25 mouse cellular contexts compared by ENCODE assay signal in the genomic region with DNA sequence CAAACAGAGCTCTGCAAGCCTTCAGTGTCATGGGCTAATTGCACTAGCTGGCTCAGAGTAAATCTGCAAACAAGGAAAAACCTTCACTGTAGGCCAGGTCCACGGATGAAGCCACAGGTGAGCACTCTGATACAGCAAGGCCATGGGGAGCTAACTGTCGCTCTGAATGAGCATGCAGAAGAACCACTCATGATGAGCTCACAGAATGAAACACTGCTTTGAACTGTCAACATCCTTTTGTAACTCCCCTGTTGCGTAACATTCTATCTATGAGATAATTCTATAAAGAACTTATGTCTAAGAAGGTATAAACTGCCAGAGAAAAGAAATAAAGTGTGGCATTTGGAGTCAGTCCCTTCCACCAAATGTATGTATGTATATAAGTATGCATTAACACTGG. TPM values are rescaled to one million over a fixed set of nuclear protein-coding genes. Genes with fewer than 3 reads are reported as not detected.
DNase-seq lines count a peak whose midpoint lies in the region; ATAC-seq and TF ChIP-seq lines count a peak whose summit lies in the region.
"Had no signal": no experiment of that assay in that cellular context is flagged by ENCODE, and none has a peak within 500 bp of the region (broad histone marks: within the 10 kb centered on the region; RNA-seq: fewer than 3 reads in every experiment).

No protein-coding gene starts in this region.

- 46% methylated on average over 3 of the region's 3 CpGs for WGBS in liver, adult 2 months
- WGBS in liver, embryonic 12.5 days (ENCODE audit: insufficient replicate concordance), result 77% methylated on average over 3 of the region's 3 CpGs
- 70% methylated on average over 3 of the region's 3 CpGs for WGBS in liver, postnatal 0 days (ENCODE audit: insufficient replicate concordance)

- H3K27ac ChIP-seq in liver, adult 2 months (replicated peaks; ENCODE audit: insufficient read depth, low read depth, low read length), result no peak overlapping the region
- H3K27ac ChIP-seq in liver, embryonic 12.5 days, result no peak overlapping the region
- peak overlapping the region; percentile 55 for H3K27ac ChIP-seq in liver, postnatal 0 days (ENCODE audit: low read depth)
- H3K27ac ChIP-seq: embryonic facial prominence, embryonic 10.5 days; embryonic facial prominence, embryonic 12.5 days; forebrain, embryonic 13.5 days; forebrain, embryonic 15.5 days had no signal

- DNase-seq in liver, adult 2 months (ENCODE audit: extremely low read depth, low read depth, low spot score), result peak; percentile 67
- DNase-seq in liver, postnatal 0 days, result no peak
- no peak for DNase-seq in liver
- DNase-seq in heart, adult 11 months, result no peak
- no peak for DNase-seq in kidney, adult 11 months
- DNase-seq: adrenal gland, adult 8-10 months; adrenal gland, postnatal 14 days; adrenal gland, postnatal 36 days; cerebellum, adult 11-12 months; cerebellum, adult 2 months; cerebellum, adult 9-10 months; cerebellum, postnatal 10 days; cerebellum, postnatal 25 days had no signal

- H3K4me3 ChIP-seq in liver, adult 2 months (ENCODE audit: insufficient read depth, low read depth, low read length), result no peak overlapping the region
- no peak overlapping the region for H3K4me3 ChIP-seq in liver, embryonic 12.5 days
- H3K4me3 ChIP-seq in liver, postnatal 0 days (ENCODE audit: low read depth, low read length), result no peak overlapping the region
- H3K4me3 ChIP-seq in myocyte, result no peak overlapping the region
- H3K4me3 ChIP-seq: embryonic facial prominence, embryonic 10.5 days; embryonic facial prominence, embryonic 12.5 days; forebrain, embryonic 13.5 days; forebrain, embryonic 15.5 days had no signal

- no peak overlapping the region for H3K9ac ChIP-seq in liver, adult 2 months (ENCODE audit: low read depth, low read length)
- no peak overlapping the region for H3K9ac ChIP-seq in liver, embryonic 12.5 days
- no peak overlapping the region for H3K9ac ChIP-seq in liver, postnatal 0 days (replicated peaks)
- H3K9ac ChIP-seq: embryonic facial prominence, embryonic 12.5 days; forebrain, embryonic 13.5 days; forebrain, embryonic 15.5 days had no signal

- no peaks in the 10 kb centered on the region for H3K79me2 ChIP-seq in liver, adult 2 months (ENCODE audit: control insufficient read depth, insufficient read depth, low read length)
- H3K79me2 ChIP-seq in myocyte (ENCODE audit: control insufficient read depth, insufficient read depth), result no peaks in the 10 kb centered on the region

- H3K9me3 ChIP-seq in liver, embryonic 12.5 days (replicated peaks), result no peaks in the 10 kb centered on the region
- H3K9me3 ChIP-seq in liver, postnatal 0 days (ENCODE audit: low read length), result no peaks in the 10 kb centered on the region
- H3K9me3 ChIP-seq: embryonic facial prominence, embryonic 10.5 days; embryonic facial prominence, embryonic 12.5 days; forebrain, embryonic 13.5 days; forebrain, embryonic 15.5 days; G1E had no signal

- TF ChIP-seq POLR2A in liver, adult 2 months (IDR thresholded peaks at IDR 0.05; ENCODE audit: extremely low read depth, insufficient read depth, low read length), result no peak
- TF ChIP-seq POLR2A in myocyte (IDR thresholded peaks at IDR 0.05; ENCODE audit: insufficient read length, low read depth), result no peak

- H3ac ChIP-seq in myocyte (ENCODE audit: control insufficient read depth, insufficient read length), result no peak overlapping the region

- no peaks in the 10 kb centered on the region for H3K27me3 ChIP-seq in liver, adult 2 months (ENCODE audit: control insufficient read depth, insufficient read depth, low read length)
- no peaks in the 10 kb centered on the region for H3K27me3 ChIP-seq in liver, embryonic 12.5 days (replicated peaks)
- no peaks in the 10 kb centered on the region for H3K27me3 ChIP-seq in liver, postnatal 0 days (ENCODE audit: insufficient read depth, low read length)
- no peaks in the 10 kb centered on the region for H3K27me3 ChIP-seq in myocyte (ENCODE audit: control insufficient read depth, insufficient read depth, insufficient read length)
- H3K27me3 ChIP-seq: CH12.LX; embryonic facial prominence, embryonic 12.5 days; forebrain, embryonic 13.5 days; forebrain, embryonic 15.5 days; Patski had no signal

- peaks cover 62% of the 10 kb centered on the region for H3K36me3 ChIP-seq in liver, adult 2 months (ENCODE audit: control insufficient read depth, insufficient read depth, low read length)
- H3K36me3 ChIP-seq in liver, embryonic 12.5 days, result peaks cover 7% of the 10 kb centered on the region; the same call in 1 of the 2 replicates
- peaks cover 8% of the 10 kb centered on the region; the same call in 1 of the 2 replicates for H3K36me3 ChIP-seq in liver, postnatal 0 days (replicated peaks; ENCODE audit: insufficient read depth, low read length)
- peaks cover 14% of the 10 kb centered on the region for H3K36me3 ChIP-seq in myocyte (ENCODE audit: control insufficient read depth, insufficient read depth)

- peaks cover 2% of the 10 kb centered on the region; the same call in 1 of the 2 replicates for H3K4me1 ChIP-seq in liver, adult 2 months (ENCODE audit: control insufficient read depth, insufficient read depth, low read length)
- peaks cover 9% of the 10 kb centered on the region for H3K4me1 ChIP-seq in liver, embryonic 12.5 days
- no peaks in the 10 kb centered on the region for H3K4me1 ChIP-seq in liver, postnatal 0 days (ENCODE audit: insufficient read depth)
- H3K4me1 ChIP-seq: embryonic facial prominence, embryonic 12.5 days; forebrain, embryonic 15.5 days had no signal

- TF ChIP-seq EP300 in liver, postnatal 0 days (IDR thresholded peaks at IDR 0.05; ENCODE audit: low read depth), result no peak

- no peak for TF ChIP-seq CTCF in liver, adult 2 months (IDR thresholded peaks at IDR 0.05; ENCODE audit: low read depth, low read length)
- TF ChIP-seq CTCF in liver, postnatal 0 days (IDR thresholded peaks at IDR 0.05; ENCODE audit: low read depth), result no peak

- ATAC-seq in liver, embryonic 12.5 days, result no peak
- ATAC-seq in liver, postnatal 0 days, result peak; percentile 79
- peak; percentile 68 for ATAC-seq in granulocyte monocyte progenitor cell, adult 5-6 weeks (replicated peaks; ENCODE audit: poor library complexity, severe bottlenecking)
- ATAC-seq: activated CD4-positive, CD25-positive, alpha-beta regulatory T cell, adult 4 months; CD4-positive, CD25-positive, alpha-beta regulatory T cell, adult 4 months; forebrain, embryonic 13.5 days; forebrain, embryonic 15.5 days; Patski had no signal

- no peak overlapping the region for H3K4me2 ChIP-seq in liver, embryonic 12.5 days
- no peak overlapping the region for H3K4me2 ChIP-seq in liver, postnatal 0 days (ENCODE audit: low read depth, low read length)
- no peak overlapping the region for H3K4me2 ChIP-seq in myocyte (ENCODE audit: low read depth)
- H3K4me2 ChIP-seq: embryonic facial prominence, embryonic 12.5 days; forebrain, embryonic 13.5 days; forebrain, embryonic 15.5 days had no signal

TF ChIP-seq in myocyte, 11 proteins besides CTCF, POLR2A, EP300 and RAD21:
- no peak for TF ChIP-seq POLR2AphosphoS2 (IDR thresholded peaks at IDR 0.05; ENCODE audit: insufficient read length, low read depth)
- TF ChIP-seq CEBPB (IDR thresholded peaks at IDR 0.05; ENCODE audit: insufficient read depth, poor library complexity, severe bottlenecking), result 0 out of 2 replicates have a peak, but pooled peaks have one; percentile 8
TF ChIP-seq in myocyte: peak in this region for 1.

RNA-seq across cellular contexts. Expression of a gene that starts 21.0 kb away (rescaled TPM):
- 262 and 269 TPM in 2 replicates for total RNA-seq in liver, adult 2 months (2014; rRNA removed)
- 228 and 250 TPM in 2 replicates for polyA plus RNA-seq in liver, adult 2 months (2012; rRNA removed)
- 33.7 and 34.4 TPM in 2 replicates for polyA plus RNA-seq in liver, embryonic 12.5 days (2016; fragmentation: Nextera tagmentation; extraction: Ambion mirVana)
- 132 and 143 TPM in 2 replicates for polyA plus RNA-seq in liver, postnatal 0 days (2015; fragmentation: Nextera tagmentation; extraction: Ambion mirVana)
- 13.6 and 14.8 TPM in 2 replicates for total RNA-seq in granulocyte monocyte progenitor cell, adult 5-6 weeks (2014; fragmentation: Nextera tagmentation)
- 9.5 and 10.1 TPM in 2 replicates for total RNA-seq in granulocyte monocyte progenitor cell, adult 5-6 weeks (2017)
- 13.7 TPM for polyA plus RNA-seq in myocyte (2012; fragmentation: generic; extraction: Trizol)

RNA-seq across cellular contexts. Expression of a gene that starts 21.1 kb away (rescaled TPM):
- 0.13 and 0.18 TPM in 2 replicates for total RNA-seq in liver, adult 2 months (2014; rRNA removed)
- 0.14 and 0.16 TPM in 2 replicates for polyA plus RNA-seq in liver, adult 2 months (2012; rRNA removed)
- 0.49 and 0.62 TPM in 2 replicates for polyA plus RNA-seq in liver, embryonic 12.5 days (2016; fragmentation: Nextera tagmentation; extraction: Ambion mirVana)
- polyA plus RNA-seq in liver, postnatal 0 days (2015; fragmentation: Nextera tagmentation; extraction: Ambion mirVana), result 0.22 and 0.29 TPM in 2 replicates
- total RNA-seq in granulocyte monocyte progenitor cell, adult 5-6 weeks (2014; fragmentation: Nextera tagmentation), result not detected in 2 replicates
- total RNA-seq in granulocyte monocyte progenitor cell, adult 5-6 weeks (2017), result 0.22 TPM in 1 of 2 replicates, not detected in the other
- 0.41 TPM for polyA plus RNA-seq in myocyte (2012; fragmentation: generic; extraction: Trizol)
- polyA plus RNA-seq: G1E had no signal

RNA-seq across cellular contexts. Expression of a gene that starts 44.1 kb away (rescaled TPM):
- 18.7 and 23.5 TPM in 2 replicates for total RNA-seq in liver, adult 2 months (2014; rRNA removed)
- 3.2 and 3.3 TPM in 2 replicates for polyA plus RNA-seq in liver, adult 2 months (2012; rRNA removed)
- polyA plus RNA-seq in liver, embryonic 12.5 days (2016; fragmentation: Nextera tagmentation; extraction: Ambion mirVana), result 25.7 and 27.9 TPM in 2 replicates
- polyA plus RNA-seq in liver, postnatal 0 days (2015; fragmentation: Nextera tagmentation; extraction: Ambion mirVana), result 10.3 and 10.8 TPM in 2 replicates
- total RNA-seq in granulocyte monocyte progenitor cell, adult 5-6 weeks (2014; fragmentation: Nextera tagmentation), result 1.8 TPM in 2 replicates
- total RNA-seq in granulocyte monocyte progenitor cell, adult 5-6 weeks (2017), result 6.5 and 8.1 TPM in 2 replicates
- polyA plus RNA-seq in myocyte (2012; fragmentation: generic; extraction: Trizol), result 23.5 TPM

RNA-seq across cellular contexts. Expression of a gene that starts 51.0 kb away (rescaled TPM):
- 19.5 and 27.9 TPM in 2 replicates for total RNA-seq in liver, adult 2 months (2014; rRNA removed)
- polyA plus RNA-seq in liver, adult 2 months (2012; rRNA removed), result 43.1 and 56.6 TPM in 2 replicates
- 5.2 and 5.8 TPM in 2 replicates for polyA plus RNA-seq in liver, embryonic 12.5 days (2016; fragmentation: Nextera tagmentation; extraction: Ambion mirVana)
- 10.0 and 10.5 TPM in 2 replicates for polyA plus RNA-seq in liver, postnatal 0 days (2015; fragmentation: Nextera tagmentation; extraction: Ambion mirVana)
- 1.1 and 1.5 TPM in 2 replicates for total RNA-seq in granulocyte monocyte progenitor cell, adult 5-6 weeks (2014; fragmentation: Nextera tagmentation)
- total RNA-seq in granulocyte monocyte progenitor cell, adult 5-6 weeks (2017), result 0.73 and 0.93 TPM in 2 replicates
- 2.0 TPM for polyA plus RNA-seq in myocyte (2012; fragmentation: generic; extraction: Trizol)
- polyA plus RNA-seq: G1E had no signal
